Mouse (Mus musculus): Measurements from ENCODE around the gene H2-Ob.

DNA sequence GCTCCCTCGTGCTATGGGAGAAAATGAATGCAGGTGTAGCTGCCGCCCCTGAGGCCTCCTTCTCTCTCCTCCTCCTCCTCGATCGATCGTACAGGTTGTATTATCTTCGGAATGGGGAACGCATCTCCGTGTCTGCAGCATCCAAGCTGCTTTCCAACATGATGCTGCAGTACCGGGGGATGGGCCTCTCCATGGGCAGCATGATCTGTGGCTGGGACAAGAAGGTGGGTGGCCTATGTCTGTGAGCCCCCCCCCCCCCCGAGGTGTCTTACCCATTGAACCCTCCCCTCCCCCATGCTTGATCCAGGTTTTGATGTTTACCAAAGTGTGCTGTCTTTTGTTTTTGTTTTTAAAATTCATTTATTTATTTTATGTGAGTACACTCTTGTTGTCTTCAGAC, 38.7 kb upstream of the H2-Ob start:
- no peak for TF ChIP-seq CTCF (IDR thresholded peaks at IDR 0.05; ENCODE audit: insufficient read depth, low read depth, low read length)
- no peak for TF ChIP-seq POLR2A (IDR thresholded peaks at IDR 0.05; ENCODE audit: insufficient read depth, low read depth, low read length)

Data from olfactory bulb, adult 2 months (tissue).